Mouse (Mus musculus) gastrocnemius, postnatal 25 days (tissue): Measurements from ENCODE around the gene Rilpl1. TPM values are rescaled to one million over a fixed set of nuclear protein-coding genes. Genes with fewer than 3 reads are reported as not detected.

Experiments used
- DNase-seq: peaks from one replicate; pipeline ENCODE4 v3.0.0; 2022
- total RNA-seq, 2 experiments: library from RNA; stranded (reverse); gene quantifications; 1 replicate in 1 of 2; 2 replicates in 1 of 2; pipeline ENCODE4 v1.2.3; 2021

The Rilpl1 gene
- total RNA-seq, 2 experiments from 2014 or later: 121 to 144 TPM

DNA sequence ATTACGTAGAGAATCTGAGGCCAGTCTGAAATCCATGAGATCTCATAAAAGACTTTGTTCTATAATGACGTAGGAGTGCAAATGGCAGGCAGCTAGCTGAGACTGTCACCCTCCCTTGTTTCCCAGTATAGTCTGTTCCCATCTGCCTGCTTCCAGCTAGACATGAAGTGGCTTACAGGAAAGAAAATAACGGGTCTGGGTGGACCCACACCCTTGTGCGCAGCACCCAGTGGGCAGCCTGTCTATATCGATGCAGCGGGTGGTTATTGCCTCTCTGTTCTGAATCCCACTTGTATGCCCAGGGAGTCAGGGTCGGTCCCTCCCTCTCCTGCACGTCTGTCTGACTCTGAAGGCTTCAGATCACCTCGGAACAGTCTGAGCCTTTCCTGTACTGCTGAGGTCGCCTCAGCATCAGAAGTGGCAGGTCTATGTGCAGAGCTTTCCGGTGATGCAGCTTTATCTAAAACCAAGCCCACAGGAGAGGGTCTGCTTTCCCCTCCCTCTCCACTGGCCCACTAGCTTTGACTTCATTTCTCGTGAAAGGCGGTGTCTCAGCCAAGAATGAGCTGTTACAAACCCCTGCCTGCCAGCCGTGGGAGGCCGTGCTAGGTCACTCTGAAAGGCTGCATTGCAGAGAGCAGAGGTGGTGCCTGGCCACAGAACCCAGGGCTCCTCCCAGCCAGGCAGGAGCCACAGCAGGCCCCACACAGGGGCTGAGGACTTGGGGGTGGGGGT is 78.5 kb downstream of the Rilpl1 start:
- DNase-seq: no peak

DNA sequence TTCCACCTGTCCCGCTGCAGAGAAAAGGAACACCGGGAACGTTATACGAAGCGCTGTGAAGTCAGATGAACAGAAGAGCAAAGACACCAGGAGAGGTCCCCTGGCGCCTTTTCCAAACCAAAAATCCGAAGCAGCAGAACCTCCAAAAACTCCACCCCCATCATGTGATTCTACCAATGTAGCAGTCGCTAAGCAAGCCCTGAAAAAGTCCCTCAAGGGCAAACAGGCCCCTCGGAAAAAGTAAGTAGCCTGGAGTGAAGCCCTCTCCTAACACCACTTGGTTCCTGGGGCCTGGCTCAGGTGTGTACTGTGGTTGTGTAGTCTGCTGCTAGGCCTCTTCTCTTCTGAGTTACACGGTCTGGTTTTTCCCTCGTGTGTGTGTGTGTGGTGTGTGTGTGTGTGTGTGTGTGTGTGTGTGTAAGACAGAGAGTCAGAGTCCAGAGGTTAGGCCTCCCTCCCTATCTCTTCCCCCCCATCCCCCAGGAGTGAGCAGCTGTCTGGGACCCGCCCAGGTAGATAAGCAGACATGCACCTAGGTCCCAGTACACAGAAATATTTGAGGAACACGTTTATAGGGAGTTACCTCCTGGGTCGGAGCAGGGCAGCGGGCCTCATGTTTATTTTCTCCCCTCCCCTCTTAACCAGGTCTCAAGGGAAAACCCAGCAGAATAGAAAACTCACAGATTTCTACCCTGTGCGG is 80.4 kb downstream of the Rilpl1 start:
- no peak for DNase-seq

DNA sequence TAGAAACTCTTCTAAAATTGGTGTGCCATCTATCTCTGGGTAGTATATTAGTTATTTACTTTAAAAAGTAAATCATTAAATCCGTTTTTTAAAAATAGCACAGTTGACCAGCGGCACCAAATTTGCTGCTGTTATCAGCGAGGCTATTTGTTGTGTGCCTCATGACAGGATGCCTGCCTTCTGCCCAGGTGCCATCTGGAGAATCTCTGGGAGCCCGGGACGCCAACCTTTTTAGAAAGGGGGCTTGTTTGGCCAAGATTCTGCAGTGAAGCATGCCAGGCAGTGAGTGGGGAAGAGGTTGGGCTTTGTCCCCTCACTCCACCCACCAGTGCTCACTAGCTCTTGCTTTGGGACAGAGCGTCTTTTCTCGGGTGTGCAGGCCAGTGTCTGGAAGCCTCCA is 81.1 kb downstream of the Rilpl1 start:
- no peak for DNase-seq

DNA sequence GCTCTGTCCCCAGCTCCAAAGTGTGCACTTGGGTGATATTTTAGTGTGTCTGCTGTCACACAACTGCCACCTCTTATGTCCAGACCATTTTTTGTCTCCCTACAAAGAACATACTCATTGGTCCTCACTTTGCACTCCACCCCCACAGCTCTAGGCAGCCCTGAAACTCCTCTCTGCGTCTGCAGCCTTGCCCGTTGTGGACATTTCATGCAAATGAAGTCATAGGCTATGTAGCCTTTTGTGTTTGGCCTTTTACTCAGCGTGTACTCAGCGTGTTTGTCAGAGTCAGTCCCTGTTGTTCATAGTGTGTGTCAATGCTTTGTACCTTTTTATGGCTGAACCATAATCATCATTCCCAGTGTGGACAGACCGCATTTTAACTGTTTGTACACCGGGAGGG is 81.7 kb downstream of the Rilpl1 start:
- DNase-seq: no peak

DNA sequence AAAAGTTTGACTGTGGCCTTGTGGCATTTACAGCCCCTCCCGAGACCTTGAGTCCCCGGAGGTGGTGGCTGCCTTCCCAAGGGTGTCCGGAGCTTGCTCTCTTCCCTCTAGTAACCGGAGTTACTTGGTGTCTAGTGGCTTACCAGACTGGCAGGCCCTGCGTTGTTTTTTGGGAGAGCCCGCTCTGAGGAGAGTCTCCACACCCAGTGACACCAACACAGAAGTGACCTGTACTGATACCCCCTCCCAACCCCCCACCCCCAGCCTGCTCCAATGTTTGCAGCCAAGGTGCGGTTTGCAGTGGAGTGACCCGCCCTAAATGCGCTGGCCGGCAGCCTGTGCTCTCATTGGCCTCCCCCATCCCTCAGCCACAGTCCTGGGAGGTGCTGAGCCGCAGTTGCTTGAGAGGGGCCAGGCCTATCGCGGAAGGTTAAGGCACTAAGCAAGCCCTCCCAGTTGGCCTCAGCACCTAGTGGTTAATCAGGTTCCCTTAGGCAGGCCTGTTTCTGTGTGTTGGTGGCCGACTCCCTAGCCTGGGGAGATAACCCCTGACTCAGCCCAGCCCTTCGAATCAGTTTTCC is 84.8 kb downstream of the Rilpl1 start:
- peak; percentile 78 for DNase-seq

DNA sequence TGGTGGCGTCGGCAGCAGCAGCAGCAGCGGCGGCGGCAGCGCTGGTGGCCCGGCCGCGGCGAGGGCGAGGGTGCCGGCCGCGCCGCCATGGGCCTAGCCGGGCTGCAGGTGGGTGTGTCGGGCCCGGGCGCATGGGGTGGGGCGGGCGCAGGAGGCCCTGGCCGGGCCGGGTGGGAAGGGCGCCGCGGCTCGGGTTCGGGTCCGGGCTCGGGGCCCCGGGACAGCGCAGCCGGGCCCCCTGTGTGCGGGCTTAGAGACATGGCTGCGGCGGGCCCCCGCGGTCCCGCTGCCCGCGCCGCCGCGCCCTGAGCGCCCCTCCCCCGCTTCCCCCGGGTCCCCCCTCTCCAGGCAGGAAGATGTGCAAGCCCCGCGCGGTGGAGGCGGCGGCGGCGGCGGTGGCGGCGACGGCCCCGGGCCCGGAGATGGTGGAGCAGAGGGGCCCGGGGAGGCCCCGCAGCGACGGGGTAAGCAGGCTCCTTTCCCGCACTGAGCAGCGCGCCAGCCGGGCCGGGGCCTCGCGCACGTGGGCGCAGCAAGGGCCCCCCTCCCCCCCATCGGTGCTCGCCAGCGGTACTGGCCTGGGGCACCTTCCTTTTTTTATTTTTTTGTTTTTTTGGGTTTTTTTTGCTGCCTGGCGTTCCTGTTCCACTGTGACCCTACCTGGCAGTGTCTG is 85.4 kb downstream of the Rilpl1 start:
- peak; percentile 57 for DNase-seq

DNA sequence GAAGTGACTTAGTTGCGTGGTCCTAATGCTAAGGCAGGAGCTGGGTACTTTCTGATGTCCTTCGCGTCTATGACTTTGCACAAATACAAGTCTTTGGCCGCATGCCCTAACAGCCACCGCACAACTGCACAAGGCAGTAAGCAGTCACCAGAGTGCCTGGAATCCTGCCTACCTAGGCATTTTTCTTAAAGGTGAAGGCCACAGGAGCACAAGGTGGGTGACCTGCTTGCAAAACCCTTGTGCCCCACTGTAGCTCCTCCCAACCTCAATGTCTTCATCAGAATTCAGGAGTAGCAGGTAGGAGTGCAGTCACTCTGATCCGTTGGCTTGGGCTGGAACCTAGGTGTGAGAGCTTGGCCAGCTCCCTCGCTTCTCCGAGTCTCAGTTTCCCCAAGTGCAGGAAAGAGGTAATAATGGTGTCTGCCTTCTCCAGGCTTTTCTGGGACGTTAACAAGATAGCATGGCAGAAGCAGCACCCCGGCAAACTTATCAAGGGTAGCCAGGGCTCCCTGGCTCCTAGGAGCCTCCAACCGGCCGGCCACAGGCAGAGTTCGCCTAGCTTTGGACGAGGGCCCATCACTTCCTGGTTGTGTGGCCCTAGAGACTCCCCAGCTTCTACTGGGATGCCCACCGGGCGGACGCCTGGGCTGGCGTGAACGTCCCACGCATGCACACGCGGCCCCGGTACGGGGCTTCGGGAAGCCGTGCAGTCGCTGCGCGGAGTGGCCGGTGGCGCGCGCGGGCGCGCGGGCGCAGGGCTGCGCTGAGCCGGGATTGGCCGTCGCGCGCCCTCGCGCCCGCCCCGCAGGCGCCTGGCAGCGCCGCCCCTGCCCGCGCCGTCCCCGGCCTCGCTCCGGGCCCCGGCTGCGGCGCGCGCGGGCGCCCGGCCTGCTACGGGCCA is 86.3 kb downstream of the Rilpl1 start:
- DNase-seq: peak; percentile 80

DNA sequence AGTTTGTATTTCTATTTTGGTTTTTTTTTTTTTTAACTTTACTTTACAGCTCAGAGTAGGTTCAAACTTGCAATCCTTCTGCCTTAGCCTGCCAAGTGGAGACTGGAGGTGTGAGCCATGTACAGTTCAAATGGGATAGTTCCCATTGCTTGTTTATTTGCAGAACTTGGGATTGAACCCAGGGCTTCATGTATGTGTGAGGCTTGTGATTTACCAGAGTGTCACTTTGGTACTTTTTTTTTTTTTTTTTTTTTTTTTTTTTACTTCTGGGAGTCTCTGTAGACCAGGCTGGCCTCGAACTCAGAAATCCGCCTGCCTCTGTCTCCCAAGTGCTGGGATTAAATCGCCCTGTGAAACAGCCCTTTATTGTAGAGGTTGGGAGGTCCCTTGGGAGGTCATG is 87.0 kb downstream of the Rilpl1 start:
- DNase-seq: no peak

Other genes with a start within 250 kb of the Rilpl1 start
- 1 to 10 TPM; 2.5 to 2.8 TPM for gene Mphosph9, start 203.4 kb downstream of the Rilpl1 start, total RNA-seq
- 1 to 10 TPM; 5.2 to 7.4 TPM for gene 2810006K23Rik, start 203.3 kb downstream of the Rilpl1 start, total RNA-seq
- 100 to 1,000 TPM; 113 to 116 TPM for gene Cdk2ap1, start 168.3 kb downstream of the Rilpl1 start, total RNA-seq
- gene Sbno1, start 105.4 kb downstream of the Rilpl1 start, total RNA-seq: 10 to 100 TPM; 35.3 to 37.7 TPM
- gene Kmt5a, start 91.5 kb downstream of the Rilpl1 start, total RNA-seq: 100 to 1,000 TPM; 107 to 134 TPM
- 1 to 10 TPM; 3.9 to 5.1 TPM for gene Rilpl2, start 53.0 kb downstream of the Rilpl1 start, total RNA-seq
- 10 to 100 TPM; 23.0 to 23.8 TPM for gene Snrnp35, start 48.3 kb downstream of the Rilpl1 start, total RNA-seq
- gene Tmed2, start 9.3 kb upstream of the Rilpl1 start, total RNA-seq: 100 to 1,000 TPM; 145 to 151 TPM
- gene Ddx55, start 21.5 kb upstream of the Rilpl1 start, total RNA-seq: 1 to 10 TPM; 4.3 to 4.8 TPM
- 10 to 100 TPM; 35.2 to 39.1 TPM for gene Eif2b1, start 47.7 kb upstream of the Rilpl1 start, total RNA-seq
- gene Gtf2h3, start 47.7 kb upstream of the Rilpl1 start, total RNA-seq: 10 to 100 TPM; 14.6 to 16.2 TPM
- gene Atp6v0a2, start 97.2 kb upstream of the Rilpl1 start, total RNA-seq: 10 to 100 TPM; 25.9 to 27.4 TPM
- under 1 TPM; 0.03 to 0.05 TPM for gene Dnah10, start 193.7 kb upstream of the Rilpl1 start, total RNA-seq